Mouse (Mus musculus) naive thymus-derived CD4-positive, alpha-beta T cell, adult 5 months (primary cell): Measurements from ENCODE around the gene Trpv5. TPM values are rescaled to one million over a fixed set of nuclear protein-coding genes. Genes with fewer than 3 reads are reported as not detected.

Source experiments
- polyA plus RNA-seq: library from polyadenylated mRNA; unstranded; fragments of 100-300 nt; shearing (Covaris generic); gene quantifications from one replicate; pipeline ENCODE4 v1.2.1, GENCODE M21; 2017

Trpv5 gene
- polyA plus RNA-seq = 0.14 TPM

GRCm38 (mm10) chr6:41680669-41681068 is at the start of gene Trpv5:
Trpv5 (minus strand) TSS chr6:41680769.

GRCm38 (mm10) chr6:41704123-41704522 is 23.6 kb upstream of the Trpv5 start, which contains the start of gene Kel:
Kel (minus strand) TSS chr6:41704339.

GRCm38 (mm10) chr6:41684131-41684530 is 3.6 kb upstream of the Trpv5 start, which contains the start of gene Llcfc1:
Llcfc1 (plus strand) TSS chr6:41684431.

GRCm38 (mm10) chr6:41636178-41636577 is 44.4 kb downstream of the Trpv5 start, which contains the start of gene Trpv6:
Trpv6 (minus strand) TSS chr6:41636405.

GRCm38 (mm10) chr6:41605061-41605793 is 75.3 kb downstream of the Trpv5 start, which contains the start of gene Ephb6:
Ephb6 (plus strand) TSS chr6:41605482.

Other genes starting within 250 kb of the Trpv5 start
- not detected for gene Gm10334, start 234.6 kb downstream of the Trpv5 start, polyA plus RNA-seq
- not detected for gene Prss1, start 221.8 kb downstream of the Trpv5 start, polyA plus RNA-seq
- gene Prss2, start 159.0 kb downstream of the Trpv5 start, polyA plus RNA-seq = not detected
- gene Ephb6, start 75.3 kb downstream of the Trpv5 start, polyA plus RNA-seq = 38.5 TPM
- 0.51 TPM for gene Trpv6, start 44.4 kb downstream of the Trpv5 start, polyA plus RNA-seq
- not detected for gene Llcfc1, start 3.7 kb upstream of the Trpv5 start, polyA plus RNA-seq
- gene Kel, start 23.6 kb upstream of the Trpv5 start, polyA plus RNA-seq = not detected
- not detected for gene Olfr459, start 94.4 kb upstream of the Trpv5 start, polyA plus RNA-seq
- not detected for gene Pip, start 166.8 kb upstream of the Trpv5 start, polyA plus RNA-seq
- gene Sval2, start 172.2 kb upstream of the Trpv5 start, polyA plus RNA-seq = not detected